Mouse (Mus musculus) hematopoietic multipotent progenitor cell, adult 10-12 weeks (in vitro differentiated cells): Measurements from ENCODE around the gene Dnm2. TPM values are rescaled to one million over a fixed set of nuclear protein-coding genes. Genes with fewer than 3 reads are reported as not detected.

Experiments
- polyA plus RNA-seq: library from polyadenylated mRNA; stranded (reverse); fragments of >175 nt; gene quantifications from 2 replicates; pipeline ENCODE4 v1.2.3, GENCODE M21; 2012; ENCODE audit warnings: low replicate concordance

The Dnm2 gene
- 702 and 1,736 TPM in 2 replicates for polyA plus RNA-seq

DNA sequence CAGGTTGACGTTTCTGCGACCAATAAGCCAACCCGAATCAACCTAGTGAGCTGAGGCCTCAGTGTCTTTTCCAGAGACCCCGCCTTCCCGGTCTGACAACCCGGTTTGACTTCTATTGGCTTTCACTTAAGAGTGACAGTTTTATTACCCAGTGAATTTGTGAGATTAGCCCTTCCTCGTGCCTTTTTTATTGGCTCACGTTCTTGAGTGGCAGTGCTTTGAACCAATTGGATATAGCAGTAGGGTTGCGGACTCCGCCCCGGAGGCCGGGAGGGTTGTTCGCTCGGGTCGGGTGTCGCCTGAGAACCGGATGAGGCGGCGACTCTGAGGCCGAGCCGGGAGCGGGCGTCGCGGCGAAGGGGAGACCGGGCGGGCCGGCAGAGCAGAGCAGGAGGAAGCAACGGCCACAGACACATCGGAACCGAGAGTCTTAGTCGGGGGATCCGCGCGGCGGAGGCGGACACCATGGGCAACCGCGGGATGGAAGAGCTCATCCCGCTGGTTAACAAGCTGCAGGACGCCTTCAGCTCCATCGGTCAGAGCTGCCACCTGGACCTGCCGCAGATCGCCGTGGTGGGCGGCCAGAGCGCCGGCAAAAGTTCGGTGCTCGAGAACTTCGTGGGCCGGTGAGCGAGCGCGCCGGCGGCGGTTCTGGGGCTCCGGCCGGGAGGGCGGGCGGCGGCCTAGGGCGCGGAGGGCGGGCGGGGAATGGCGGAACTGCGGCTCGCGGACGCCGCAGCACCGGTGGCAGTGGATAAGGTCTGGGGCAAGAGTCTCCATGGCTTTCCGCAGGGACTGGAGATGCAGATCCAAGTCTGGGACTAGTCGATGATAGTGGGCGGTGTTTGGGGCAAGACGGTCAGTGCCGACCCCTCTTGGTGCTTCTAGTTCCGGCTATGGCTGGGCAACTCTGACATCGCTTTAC, at the start of gene Dnm2:
Dnm2 (plus strand) TSS at position 278 of the 925 bp plus-strand sequence.

GRCm38 (mm10) chr9:21411669-21412550, 12.8 kb upstream of the Dnm2 start, which contains the start of gene Qtrt1:
Gene Qtrt1, plus strand, starts transcription at chr9:21411837.

GRCm38 (mm10) chr9:21509772-21510688, 85.3 kb downstream of the Dnm2 start, which contains the start of gene Tmed1:
Gene Tmed1, minus strand, starts transcription at chr9:21510252.

DNA sequence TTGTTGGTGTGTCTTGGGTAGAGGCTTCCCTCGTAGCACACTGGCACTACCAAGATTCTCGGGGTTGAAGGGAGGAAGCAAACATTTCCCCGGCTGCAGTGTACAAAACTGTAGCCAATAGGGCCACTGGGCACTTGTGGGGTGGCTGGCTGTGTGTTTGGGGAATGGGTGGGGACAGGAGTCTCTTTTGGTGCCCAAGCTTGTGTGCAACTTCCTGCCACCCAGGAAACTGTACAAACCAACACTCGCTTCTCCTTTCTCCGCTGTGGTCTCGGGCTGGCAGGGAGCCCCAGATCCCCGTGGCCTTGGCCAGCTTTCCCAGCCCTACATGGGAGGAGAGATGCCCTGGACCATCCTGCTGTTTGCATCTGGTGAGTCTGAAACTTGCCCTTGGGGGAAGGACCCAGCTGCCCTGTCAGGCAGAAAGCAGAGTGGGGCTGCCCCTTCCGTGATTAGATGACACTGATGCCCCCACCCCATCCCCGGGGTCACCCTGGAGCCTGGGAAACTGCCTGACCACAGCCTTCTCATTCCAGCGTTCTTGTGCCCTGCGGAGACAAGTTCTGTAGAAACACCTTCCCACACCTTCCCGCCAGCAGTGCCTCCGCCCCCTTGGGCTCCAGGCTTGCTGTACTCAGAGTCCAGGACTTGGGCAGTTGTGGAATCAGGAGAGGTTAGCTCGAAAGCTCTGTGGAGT, 101.4 kb downstream of the Dnm2 start, which contains the start of gene AB124611:
AB124611 (plus strand) TSS at position 240 of the 697 bp plus-strand sequence.

GRCm38 (mm10) chr9:21546789-21547074, 122.0 kb downstream of the Dnm2 start, which contains the start of gene Carm1:
Gene Carm1, plus strand, starts transcription at chr9:21546894.

Other genes with a start within 250 kb of the Dnm2 start
- gene Keap1, start 185.5 kb upstream of the Dnm2 start, polyA plus RNA-seq, result 49.8 and 76.0 TPM in 2 replicates
- 11.6 and 51.4 TPM in 2 replicates for gene S1pr5, start 176.5 kb upstream of the Dnm2 start, polyA plus RNA-seq
- gene Atg4d, start 159.6 kb upstream of the Dnm2 start, polyA plus RNA-seq, result 33.9 and 64.0 TPM in 2 replicates
- 46.0 and 65.5 TPM in 2 replicates for gene Kri1, start 136.9 kb upstream of the Dnm2 start, polyA plus RNA-seq
- 41.8 and 71.5 TPM in 2 replicates for gene Cdkn2d, start 133.5 kb upstream of the Dnm2 start, polyA plus RNA-seq
- 0.49 and 2.3 TPM in 2 replicates for gene Ap1m2, start 112.6 kb upstream of the Dnm2 start, polyA plus RNA-seq
- gene Slc44a2, start 104.2 kb upstream of the Dnm2 start, polyA plus RNA-seq, result 192 and 204 TPM in 2 replicates
- gene Ilf3, start 57.0 kb upstream of the Dnm2 start, polyA plus RNA-seq, result 61.2 and 70.8 TPM in 2 replicates
- 38.9 and 44.8 TPM in 2 replicates for gene Qtrt1, start 13.1 kb upstream of the Dnm2 start, polyA plus RNA-seq
- 5.3 and 6.6 TPM in 2 replicates for gene Tmed1, start 85.3 kb downstream of the Dnm2 start, polyA plus RNA-seq
- 222 and 323 TPM in 2 replicates for gene AB124611, start 101.3 kb downstream of the Dnm2 start, polyA plus RNA-seq
- 88.3 and 96.9 TPM in 2 replicates for gene Carm1, start 122.0 kb downstream of the Dnm2 start, polyA plus RNA-seq
- 10.9 and 12.0 TPM in 2 replicates for gene Timm29, start 167.8 kb downstream of the Dnm2 start, polyA plus RNA-seq
- gene Yipf2, start 167.9 kb downstream of the Dnm2 start, polyA plus RNA-seq, result 9.9 and 14.6 TPM in 2 replicates
- gene Smarca4, start 191.3 kb downstream of the Dnm2 start, polyA plus RNA-seq, result 142 and 259 TPM in 2 replicates